Mouse (Mus musculus): Measurements from ENCODE around the gene Rcor2. TPM values are rescaled to one million over a fixed set of nuclear protein-coding genes. Genes with fewer than 3 reads are reported as not detected.

Gene Rcor2
- polyA plus RNA-seq, 1 experiment from 2014 or later: 1.5 TPM

DNA sequence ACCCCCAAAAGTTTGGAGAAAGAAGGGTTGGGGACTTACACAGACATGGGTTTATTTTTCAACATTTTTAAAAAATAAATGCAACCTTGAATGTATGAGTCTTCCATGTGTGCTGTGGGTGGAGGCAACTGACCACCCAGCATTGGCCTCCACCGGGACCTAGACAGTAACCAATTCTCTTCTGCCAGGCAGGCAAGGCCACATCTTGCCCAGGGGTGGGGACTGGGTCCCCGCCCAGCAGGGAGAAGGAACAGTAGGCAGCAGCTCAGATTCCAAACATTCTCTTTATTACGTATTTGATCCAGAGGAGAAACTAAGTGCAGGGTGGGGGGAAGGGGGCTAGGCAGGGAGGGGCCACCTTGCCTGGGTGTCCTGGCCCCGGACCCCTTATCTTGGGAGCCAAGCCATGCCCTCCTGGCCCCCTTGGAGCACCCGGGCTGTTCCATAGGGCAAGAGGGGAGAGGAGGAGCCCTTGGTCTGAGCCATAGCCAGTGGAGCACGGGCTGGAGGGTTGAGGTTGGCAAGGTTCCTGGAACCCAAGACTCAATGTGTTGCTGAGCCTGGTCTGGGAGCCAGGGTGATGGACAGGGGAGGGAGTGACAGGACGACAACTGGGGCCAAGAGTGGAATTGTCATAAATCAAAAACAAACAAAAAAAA lies 8.1 kb downstream of the Rcor2 start:
- Histone ChIP-seq H3K9ac (ENCODE audit: low read depth, low read length) (no peak overlapping the region), H3K4me2 (replicated peaks; ENCODE audit: low read depth) (no peak overlapping the region), H3K9me3 (ENCODE audit: control insufficient read depth) (no peaks in the 10 kb centered on the region), H3K36me3 (ENCODE audit: control insufficient read depth, insufficient read depth) (peaks cover 49% of the 10 kb centered on the region), H3K27me3 (replicated peaks; ENCODE audit: control insufficient read depth, insufficient read depth, low read length) (no peaks in the 10 kb centered on the region), H3K4me1 (replicated peaks; ENCODE audit: control insufficient read depth, insufficient read depth, low read length) (no peaks in the 10 kb centered on the region), H3K4me3 (ENCODE audit: low read depth, low read length) (no peak overlapping the region), H3K27ac (ENCODE audit: low read depth, low read length) (no peak overlapping the region)
- TF ChIP-seq CTCF (IDR thresholded peaks at IDR 0.05; ENCODE audit: low read depth): no peak
- 43% methylated on average over 7 of the region's 7 CpGs for WGBS
- ATAC-seq: no peak; the same call in 1 of the 2 replicates

GRCm38 (mm10) chr19:7276053-7276659 lies 9.0 kb downstream of the Rcor2 start:
- Histone ChIP-seq H3K4me1 (replicated peaks; ENCODE audit: control insufficient read depth, insufficient read depth, low read length) (no peaks in the 10 kb centered on the region), H3K4me3 (ENCODE audit: low read depth, low read length) (no peak overlapping the region), H3K27ac (ENCODE audit: low read depth, low read length) (no peak overlapping the region; the same call in 1 of the 2 replicates), H3K9ac (ENCODE audit: low read depth, low read length) (no peak overlapping the region), H3K4me2 (replicated peaks; ENCODE audit: low read depth) (no peak overlapping the region), H3K36me3 (ENCODE audit: control insufficient read depth, insufficient read depth) (peaks cover 58% of the 10 kb centered on the region), H3K27me3 (replicated peaks; ENCODE audit: control insufficient read depth, insufficient read depth, low read length) (no peaks in the 10 kb centered on the region), H3K9me3 (ENCODE audit: control insufficient read depth) (no peaks in the 10 kb centered on the region)
- 67% methylated on average over 7 of the region's 7 CpGs for WGBS
- no peak for ATAC-seq
- TF ChIP-seq CTCF (IDR thresholded peaks at IDR 0.05; ENCODE audit: low read depth): no peak

DNA sequence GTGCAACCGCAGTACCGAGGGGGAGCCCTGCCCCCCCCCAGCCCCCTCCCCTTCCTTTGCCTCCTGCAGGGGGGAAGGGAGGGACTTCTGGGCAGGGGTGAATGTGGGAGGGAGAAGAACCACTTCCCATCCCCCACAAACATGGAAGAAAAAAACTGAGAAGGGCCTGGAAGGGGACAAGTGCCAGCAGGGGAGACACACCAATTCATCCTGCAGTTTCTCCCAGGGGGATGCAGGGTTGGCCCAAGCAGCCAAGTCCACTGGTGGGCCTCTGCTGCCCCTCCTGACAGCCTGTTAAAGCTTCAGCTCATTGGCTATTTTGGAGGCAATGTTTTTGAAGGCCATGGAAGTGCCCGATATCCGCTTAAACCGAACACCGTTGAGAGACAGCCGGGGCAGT lies 9.7 kb downstream of the Rcor2 start:
- Histone ChIP-seq H3K27ac (ENCODE audit: low read depth, low read length) (no peak overlapping the region), H3K36me3 (ENCODE audit: control insufficient read depth, insufficient read depth) (peaks cover 65% of the 10 kb centered on the region)
- no peak for TF ChIP-seq CTCF (IDR thresholded peaks at IDR 0.05; ENCODE audit: low read depth)

DNA sequence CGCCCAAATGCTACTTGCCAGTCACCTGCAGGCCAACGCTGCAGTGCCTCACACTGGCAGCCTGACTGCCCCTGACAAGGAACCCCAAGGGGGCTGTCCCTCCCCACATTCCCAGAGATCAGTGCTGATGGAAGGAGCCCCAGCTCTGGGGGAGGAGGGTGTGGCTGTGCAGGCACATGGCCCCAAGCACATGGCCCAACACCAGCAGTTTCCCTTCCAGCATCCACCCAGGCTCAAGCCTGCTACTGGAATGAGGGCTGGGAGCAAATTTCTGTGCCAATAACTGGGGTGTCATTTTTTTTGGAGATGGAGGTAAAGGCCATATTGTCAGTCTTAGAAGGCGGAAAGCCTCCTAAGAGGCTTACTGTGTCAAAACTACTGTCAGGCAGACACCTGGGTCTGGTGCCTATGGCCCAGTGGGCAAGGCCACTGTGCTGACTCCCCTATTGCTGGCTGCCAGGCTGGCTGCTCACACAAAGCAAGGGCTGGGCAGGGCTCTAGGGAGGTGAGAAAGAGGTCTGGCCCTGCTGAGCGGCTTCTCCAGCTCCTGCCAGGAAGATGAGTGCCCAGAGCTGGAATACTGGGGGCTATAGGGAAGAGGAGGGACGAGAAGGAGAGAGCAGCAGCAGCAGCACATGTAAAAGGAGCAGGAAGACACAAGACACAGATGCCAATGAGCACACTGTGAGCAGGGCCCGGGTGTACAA lies 11.2 kb downstream of the Rcor2 start:
- Histone ChIP-seq H3K9ac (ENCODE audit: low read depth, low read length) (no peak overlapping the region), H3K36me3 (ENCODE audit: control insufficient read depth, insufficient read depth) (peaks cover 80% of the 10 kb centered on the region), H3K27ac (ENCODE audit: low read depth, low read length) (no peak overlapping the region), H3K27me3 (replicated peaks; ENCODE audit: control insufficient read depth, insufficient read depth, low read length) (no peaks in the 10 kb centered on the region), H3K4me2 (replicated peaks; ENCODE audit: low read depth) (no peak overlapping the region), H3K9me3 (ENCODE audit: control insufficient read depth) (no peaks in the 10 kb centered on the region), H3K4me3 (ENCODE audit: low read depth, low read length) (no peak overlapping the region), H3K4me1 (replicated peaks; ENCODE audit: control insufficient read depth, insufficient read depth, low read length) (no peaks in the 10 kb centered on the region)
- WGBS: 84% methylated on average over 6 of the region's 6 CpGs
- no peak for ATAC-seq
- no peak for TF ChIP-seq CTCF (IDR thresholded peaks at IDR 0.05; ENCODE audit: low read depth)

More for the DNA sequence above, 9.7 kb downstream of the Rcor2 start:
- H3K27me3 ChIP-seq (replicated peaks; ENCODE audit: control insufficient read depth, insufficient read depth, low read length): no peaks in the 10 kb centered on the region
- no peak overlapping the region for H3K9ac ChIP-seq (ENCODE audit: low read depth, low read length)
- H3K4me3 ChIP-seq (ENCODE audit: low read depth, low read length): no peak overlapping the region
- no peaks in the 10 kb centered on the region for H3K9me3 ChIP-seq (ENCODE audit: control insufficient read depth)
- WGBS: 75% methylated on average over 7 of the region's 7 CpGs
- ATAC-seq: no peak
- H3K4me1 ChIP-seq (replicated peaks; ENCODE audit: control insufficient read depth, insufficient read depth, low read length): no peaks in the 10 kb centered on the region
- H3K4me2 ChIP-seq (replicated peaks; ENCODE audit: low read depth): no peak overlapping the region

DNA sequence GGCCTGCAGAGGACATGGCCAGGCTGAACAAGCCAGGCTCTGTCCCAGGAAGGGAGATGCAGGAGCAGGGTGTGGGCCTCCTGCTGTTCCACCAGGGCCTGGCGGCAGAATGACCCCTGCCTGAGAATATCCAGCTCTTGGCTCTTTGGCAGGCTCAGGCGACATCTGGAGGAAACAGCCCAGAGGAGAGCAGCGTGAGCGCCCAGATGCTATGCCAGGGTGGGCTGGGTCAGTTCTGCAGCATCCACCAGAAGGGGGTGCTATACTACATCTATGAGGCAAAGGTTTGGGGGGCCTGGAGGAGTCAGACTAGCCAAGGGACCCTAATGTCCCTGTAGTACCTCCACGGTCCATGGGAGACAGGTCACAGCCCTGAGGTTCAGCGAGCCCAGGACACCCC lies 12.0 kb downstream of the Rcor2 start:
- ATAC-seq: no peak
- 47% methylated on average over 6 of the region's 6 CpGs for WGBS

DNA sequence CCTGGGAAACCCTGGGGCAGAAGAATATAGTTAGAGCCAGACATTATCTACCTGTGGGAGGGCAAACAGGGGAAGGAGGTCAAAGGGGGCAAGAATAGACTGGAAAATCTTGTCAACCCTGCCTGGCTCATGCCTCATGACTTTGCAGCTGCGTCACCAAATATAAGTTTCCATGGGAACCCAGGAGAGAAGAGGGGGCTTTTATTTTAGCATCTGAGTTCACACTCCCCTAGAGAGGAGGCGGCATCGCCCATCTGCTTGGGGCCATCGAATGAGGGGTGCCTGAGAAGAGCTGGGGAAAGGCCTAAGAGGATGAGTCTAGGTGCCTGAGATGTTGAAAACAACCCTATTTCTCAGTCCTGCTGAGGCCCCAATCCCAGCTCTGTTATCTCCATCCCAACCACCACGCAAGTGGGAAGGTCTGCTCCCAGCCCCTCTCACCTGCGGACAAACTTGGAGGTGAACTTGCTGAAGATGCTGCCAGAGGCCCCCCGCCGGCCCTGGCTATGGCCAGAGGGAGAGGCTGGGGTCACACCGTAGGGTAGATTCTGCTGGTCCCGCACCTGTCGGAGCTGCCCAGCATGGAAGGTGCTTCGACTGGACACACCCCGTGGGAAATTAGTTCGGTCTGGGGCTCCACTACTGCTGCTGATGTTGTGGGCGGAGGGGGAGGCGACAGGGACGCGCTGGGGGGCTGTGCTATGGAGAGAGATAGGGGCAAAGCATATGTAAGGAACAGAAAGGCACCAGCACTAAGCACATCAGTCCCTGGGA lies 13.6 kb downstream of the Rcor2 start:
- H3K4me3 ChIP-seq (ENCODE audit: low read depth, low read length): no peak overlapping the region
- H3K9ac ChIP-seq (ENCODE audit: low read depth, low read length): no peak overlapping the region
- H3K27me3 ChIP-seq (replicated peaks; ENCODE audit: control insufficient read depth, insufficient read depth, low read length): no peaks in the 10 kb centered on the region
- H3K4me2 ChIP-seq (replicated peaks; ENCODE audit: low read depth): no peak overlapping the region
- ATAC-seq: no peak
- H3K4me1 ChIP-seq (replicated peaks; ENCODE audit: control insufficient read depth, insufficient read depth, low read length): no peaks in the 10 kb centered on the region
- peaks cover 95% of the 10 kb centered on the region for H3K36me3 ChIP-seq (ENCODE audit: control insufficient read depth, insufficient read depth)
- no peak overlapping the region for H3K27ac ChIP-seq (ENCODE audit: low read depth, low read length)
- no peak for TF ChIP-seq CTCF (IDR thresholded peaks at IDR 0.05; ENCODE audit: low read depth)
- whole genome bisulfite sequencing: 83% methylated on average over 18 of the region's 18 CpGs
- no peaks in the 10 kb centered on the region for H3K9me3 ChIP-seq (ENCODE audit: control insufficient read depth)

More for the DNA sequence above, 12.0 kb downstream of the Rcor2 start:
- Histone ChIP-seq H3K27me3 (replicated peaks; ENCODE audit: control insufficient read depth, insufficient read depth, low read length) (no peaks in the 10 kb centered on the region), H3K4me2 (replicated peaks; ENCODE audit: low read depth) (no peak overlapping the region), H3K4me3 (ENCODE audit: low read depth, low read length) (no peak overlapping the region), H3K9ac (ENCODE audit: low read depth, low read length) (no peak overlapping the region), H3K4me1 (replicated peaks; ENCODE audit: control insufficient read depth, insufficient read depth, low read length) (no peaks in the 10 kb centered on the region), H3K36me3 (ENCODE audit: control insufficient read depth, insufficient read depth) (peaks cover 85% of the 10 kb centered on the region), H3K9me3 (ENCODE audit: control insufficient read depth) (no peaks in the 10 kb centered on the region), H3K27ac (ENCODE audit: low read depth, low read length) (no peak overlapping the region)
- TF ChIP-seq CTCF (IDR thresholded peaks at IDR 0.05; ENCODE audit: low read depth): peak; percentile 77
